Comparison of ENCODE assay signal across 30 mouse cellular contexts in genomic region chr10:36818867-36819266, GRCm38 (mm10).
"Had no signal": no experiment of that assay in that cellular context is flagged by ENCODE, and none has a peak within 500 bp of the region (broad histone marks: within the 10 kb centered on the region; RNA-seq: fewer than 3 reads in every experiment).

No protein-coding gene starts in this region.

- H3K36me3 ChIP-seq: limb, embryonic 10.5 days; limb, embryonic 12.5 days; limb, embryonic 13.5 days; limb, embryonic 15.5 days; liver, embryonic 12.5 days; liver, embryonic 13.5 days; liver, embryonic 15.5 days; lung, embryonic 15.5 days; midbrain, embryonic 10.5 days; midbrain, embryonic 12.5 days; midbrain, embryonic 13.5 days; midbrain, embryonic 15.5 days; neural tube, embryonic 12.5 days had no signal

- H3K9ac ChIP-seq: limb, embryonic 12.5 days; limb, embryonic 13.5 days; limb, embryonic 15.5 days; liver, embryonic 12.5 days; liver, embryonic 13.5 days; liver, embryonic 14.5 days; liver, embryonic 15.5 days; liver, postnatal 0 days; lung, embryonic 14.5 days; lung, embryonic 15.5 days; midbrain, embryonic 12.5 days; midbrain, embryonic 13.5 days; midbrain, embryonic 15.5 days; neural tube, embryonic 12.5 days had no signal

- H3K27me3 ChIP-seq: limb, embryonic 12.5 days; limb, embryonic 13.5 days; limb, embryonic 15.5 days; liver, embryonic 12.5 days; liver, embryonic 13.5 days; liver, embryonic 15.5 days; lung, embryonic 15.5 days; megakaryocyte, embryonic 14.5 days; midbrain, embryonic 12.5 days; midbrain, embryonic 13.5 days; midbrain, embryonic 15.5 days; neural tube, embryonic 12.5 days had no signal

- DNase-seq: left cerebral cortex, postnatal 4 days; liver; liver, embryonic 13.5 days; liver, postnatal 0 days; lung, adult 18-20 months; lung, adult 2 months; lung, embryonic 14.5 days; lung, postnatal 10 days; lung, postnatal 14 days; lung, postnatal 36 days; lung, postnatal 4 days; midbrain, embryonic 14.5 days had no signal

- H3K9me3 ChIP-seq: limb, embryonic 10.5 days; limb, embryonic 12.5 days; limb, embryonic 13.5 days; limb, embryonic 15.5 days; liver, embryonic 12.5 days; liver, embryonic 13.5 days; liver, embryonic 15.5 days; lung, embryonic 15.5 days; midbrain, embryonic 10.5 days; midbrain, embryonic 12.5 days; midbrain, embryonic 13.5 days; midbrain, embryonic 15.5 days; neural tube, embryonic 12.5 days had no signal

- H3K4me3 ChIP-seq: limb, embryonic 10.5 days; limb, embryonic 12.5 days; limb, embryonic 13.5 days; limb, embryonic 15.5 days; liver, embryonic 12.5 days; liver, embryonic 13.5 days; liver, embryonic 15.5 days; lung, embryonic 15.5 days; megakaryocyte, embryonic 14.5 days; midbrain, embryonic 10.5 days; midbrain, embryonic 12.5 days; midbrain, embryonic 13.5 days; midbrain, embryonic 15.5 days; myocyte; neural tube, embryonic 12.5 days had no signal

- H3K4me1 ChIP-seq: limb, embryonic 10.5 days; limb, embryonic 12.5 days; limb, embryonic 13.5 days; limb, embryonic 15.5 days; liver, embryonic 12.5 days; liver, embryonic 13.5 days; liver, embryonic 15.5 days; lung, embryonic 15.5 days; megakaryocyte, embryonic 14.5 days; midbrain, embryonic 10.5 days; midbrain, embryonic 12.5 days; midbrain, embryonic 13.5 days; midbrain, embryonic 15.5 days; neural tube, embryonic 12.5 days had no signal

- H3K4me2 ChIP-seq: limb, embryonic 12.5 days; limb, embryonic 13.5 days; limb, embryonic 15.5 days; liver, embryonic 11.5 days; liver, embryonic 12.5 days; liver, embryonic 13.5 days; liver, embryonic 15.5 days; lung, embryonic 14.5 days; lung, embryonic 15.5 days; midbrain, embryonic 11.5 days; midbrain, embryonic 12.5 days; midbrain, embryonic 13.5 days; midbrain, embryonic 15.5 days; neural tube, embryonic 12.5 days had no signal

- H3K27ac ChIP-seq: limb, embryonic 10.5 days; limb, embryonic 12.5 days; limb, embryonic 13.5 days; limb, embryonic 15.5 days; liver, embryonic 12.5 days; liver, embryonic 13.5 days; liver, embryonic 14.5 days; liver, embryonic 15.5 days; lung, embryonic 15.5 days; macrophage; midbrain, embryonic 10.5 days; midbrain, embryonic 12.5 days; midbrain, embryonic 13.5 days; midbrain, embryonic 15.5 days; neural tube, embryonic 12.5 days had no signal
